Mouse (Mus musculus) heart, embryonic 14.5 days (tissue): ENCODE results near the gene Tob2. TPM values are rescaled to one million over a fixed set of nuclear protein-coding genes. Genes with fewer than 3 reads are reported as not detected.
A peak's percentile ranks its signal among the peaks of the same experiment; 100 is the strongest.

Experiments used
- ATAC-seq: fragments of 200-750 bp; cut with Nextera tagmentation; 2 replicates; pipeline ENCODE4 v1.8.0; 2017; ENCODE audit warnings: low read depth, moderate TSS enrichment; ENCODE audit not compliant: insufficient number of reproducible peaks, insufficient read depth, low FRiP score
- H3K27ac ChIP-seq, 2 experiments: fragments of 200-500 bp in 1 of 2; fragments of 300-500 bp in 1 of 2; sonication (generic) in 1 of 2; replicated peaks in 1 of 2; 2 replicates each; pipeline ENCODE4 v1.5.1; 2012 to 2014; ENCODE audit warnings: low read depth in 2 of 2, low read length in 2 of 2, control low read depth in 1 of 2, mild to moderate bottlenecking in 1 of 2, mixed read lengths in 1 of 2; ENCODE audit not compliant: control insufficient read depth in 1 of 2, insufficient read depth in 1 of 2
- H3K27me3 ChIP-seq: fragments of 300-500 bp; sonication (generic); 2 replicates; pipeline ENCODE4 v1.6.1; 2014; ENCODE audit warnings: mild to moderate bottlenecking, low read length, control low read depth; ENCODE audit not compliant: control insufficient read depth, insufficient read depth
- H3K36me3 ChIP-seq: fragments of 300-500 bp; sonication (generic); 2 replicates; pipeline ENCODE4 v1.6.1; 2014; ENCODE audit warnings: mild to moderate bottlenecking, control low read depth, low read length, mixed read lengths; ENCODE audit not compliant: control insufficient read depth, insufficient read depth
- H3K4me1 ChIP-seq, 2 experiments: fragments of 200-500 bp in 1 of 2; fragments of 300-500 bp in 1 of 2; sonication (generic) in 1 of 2; 2 replicates each; pipeline ENCODE4 v1.6.1; 2012 to 2014; ENCODE audit warnings: low read length in 2 of 2, control low read depth in 1 of 2, mixed read lengths in 1 of 2; ENCODE audit not compliant: control insufficient read depth in 2 of 2, insufficient read depth in 2 of 2
- H3K4me2 ChIP-seq: fragments of 300-500 bp; sonication (generic); 2 replicates; pipeline ENCODE4 v1.6.1; 2014; ENCODE audit warnings: mild to moderate bottlenecking, low read length
- H3K4me3 ChIP-seq, 2 experiments: fragments of 200-500 bp in 1 of 2; fragments of 300-500 bp in 1 of 2; sonication (generic) in 1 of 2; 2 replicates each; pipeline ENCODE4 v1.5.1; 2012 to 2014; ENCODE audit warnings: low read length in 2 of 2, mild to moderate bottlenecking in 2 of 2, control low read depth in 1 of 2, low read depth in 1 of 2, moderate library complexity in 1 of 2; ENCODE audit not compliant: control insufficient read depth in 1 of 2, insufficient read depth in 1 of 2
- H3K9ac ChIP-seq: fragments of 300-500 bp; sonication (generic); 2 replicates; pipeline ENCODE4 v1.6.1; 2014; ENCODE audit warnings: mild to moderate bottlenecking, low read length
- H3K9me3 ChIP-seq: fragments of 300-500 bp; sonication (generic); 2 replicates; pipeline ENCODE4 v1.6.1; 2016; ENCODE audit warnings: low read length, control low read depth; ENCODE audit not compliant: control insufficient read depth
- WGBS: fragments of 180-500 bp; shearing (Covaris S2); extraction: QIAGEN DNeasy Blood & Tissue Kit; methylation state at CpG from one replicate; pipeline ENCODE4 v1.1.7; 2014; 5-methylcytosine and 5-hydroxymethylcytosine counted together
- polyA plus RNA-seq: library from polyadenylated mRNA; unstranded; fragments of >200 nt; fragmentation: Nextera tagmentation; extraction: Ambion mirVana; gene quantifications from 2 replicates; pipeline ENCODE4 v1.2.1, GENCODE M21; 2014

Tob2 gene
- polyA plus RNA-seq: 10.3 and 12.4 TPM in 2 replicates

GRCm38 (mm10) chr15:81858517-81859329 lies at the start of gene Tob2:
Gene Tob2, minus strand, starts transcription at chr15:81858796.
- Histone ChIP-seq H3K36me3 (peaks cover 15% of the 10 kb centered on the region; the same call in 1 of the 2 replicates), H3K27ac (peak within 1 kb of the TSS; percentile 95 to 97), H3K4me3 (peak within 1 kb of the TSS; percentile 79 to 84), H3K27me3 (no peaks in the 10 kb centered on the region), H3K4me1 (peaks cover 6 to 15% of the 10 kb centered on the region in 2 experiments), H3K4me2 (peak within 1 kb of the TSS; percentile 94), H3K9me3 (no peaks in the 10 kb centered on the region), H3K9ac (peak within 1 kb of the TSS; percentile 95)
- under 1% methylated on average over 44 of the region's 44 CpGs for WGBS
- peak; percentile 24; the same call in 1 of the 2 replicates for ATAC-seq

DNA sequence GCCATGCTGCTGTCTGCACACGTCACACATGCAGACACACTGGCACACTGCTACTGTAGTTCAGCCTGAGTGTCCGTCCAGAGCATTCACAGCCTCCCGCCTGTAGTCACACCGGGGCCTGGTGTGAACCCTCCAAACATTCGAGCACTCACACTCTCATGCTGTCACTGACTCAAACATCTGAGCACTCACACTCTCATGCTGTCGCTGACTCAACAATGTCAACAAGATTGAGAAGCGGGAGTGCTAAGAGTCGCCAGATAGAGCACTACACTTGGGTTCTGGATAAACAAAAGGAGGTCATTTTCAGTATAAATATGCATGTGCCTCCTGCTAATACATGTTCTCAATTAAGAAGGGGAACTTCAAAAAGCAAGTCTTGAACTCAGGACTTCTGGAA lies 49.4 kb upstream of the Tob2 start:
- H3K4me1 ChIP-seq: no peaks in the 10 kb centered on the region
- ATAC-seq: no peak
- H3K27me3 ChIP-seq: no peaks in the 10 kb centered on the region
- WGBS: 87% methylated on average over 8 of the region's 8 CpGs
- H3K36me3 ChIP-seq: peaks cover 98% of the 10 kb centered on the region
- no peak overlapping the region for H3K4me3 ChIP-seq
- H3K9me3 ChIP-seq: no peaks in the 10 kb centered on the region
- no peak overlapping the region for H3K9ac ChIP-seq
- H3K27ac ChIP-seq: no peak overlapping the region
- no peak overlapping the region for H3K4me2 ChIP-seq

DNA sequence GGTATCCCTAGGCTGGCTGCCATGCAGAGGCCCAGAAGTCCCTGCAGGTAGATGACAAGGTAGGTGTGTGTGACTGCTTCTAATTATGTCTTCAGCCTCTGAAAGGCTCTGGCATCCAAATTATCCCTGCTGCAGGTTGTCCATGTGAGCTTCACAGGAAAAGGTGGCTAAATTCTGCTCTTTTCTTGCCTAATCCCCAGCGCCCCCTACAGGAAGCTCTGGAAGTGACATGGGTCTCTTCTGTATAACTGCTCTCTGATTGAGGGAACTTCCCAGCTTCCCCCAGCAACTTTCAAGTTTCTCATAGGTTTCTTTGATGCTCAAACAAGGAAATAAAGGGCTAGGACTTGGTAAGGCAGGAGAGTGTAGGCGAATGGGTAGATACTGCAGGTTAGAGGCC lies 46.3 kb upstream of the Tob2 start:
- ATAC-seq: no peak
- Histone ChIP-seq H3K9ac (no peak overlapping the region), H3K9me3 (no peaks in the 10 kb centered on the region), H3K4me2 (no peak overlapping the region), H3K36me3 (peaks cover 98% of the 10 kb centered on the region), H3K4me3 (no peak overlapping the region), H3K27me3 (no peaks in the 10 kb centered on the region), H3K27ac (no peak overlapping the region), H3K4me1 (no peaks in the 10 kb centered on the region)
- 35% methylated on average over 2 of the region's 2 CpGs for WGBS

- H3K36me3 ChIP-seq: peaks cover 98% of the 10 kb centered on the region
- no peak overlapping the region for H3K4me2 ChIP-seq
- H3K4me3 ChIP-seq: no peak overlapping the region
- peak overlapping the region; percentile 29 to 42; a peak in 3 of 4 replicates for H3K27ac ChIP-seq
- no peak overlapping the region for H3K9ac ChIP-seq
- H3K9me3 ChIP-seq: no peaks in the 10 kb centered on the region
- ATAC-seq: no peak
- peaks cover 4 to 11% of the 10 kb centered on the region in 2 experiments; a peak in 3 of 4 replicates for H3K4me1 ChIP-seq
- WGBS: 39% methylated on average over 2 of the region's 2 CpGs
- H3K27me3 ChIP-seq: no peaks in the 10 kb centered on the region
Observed at GRCm38 (mm10) chr15:81898751-81899150, 40.2 kb upstream of the Tob2 start.

- no peak overlapping the region for H3K9ac ChIP-seq
- no peak for ATAC-seq
- 92% methylated on average over 5 of the region's 5 CpGs for WGBS
- peaks cover 4 to 11% of the 10 kb centered on the region in 2 experiments; a peak in 3 of 4 replicates for H3K4me1 ChIP-seq
- no peaks in the 10 kb centered on the region for H3K9me3 ChIP-seq
- H3K4me3 ChIP-seq: no peak overlapping the region
- peaks cover 98% of the 10 kb centered on the region for H3K36me3 ChIP-seq
- no peak overlapping the region for H3K4me2 ChIP-seq
- H3K27ac ChIP-seq: 0 out of 4 replicates have a peak overlapping the region, but pooled peaks of 1 of the 2 experiments have one; percentile 42
- no peaks in the 10 kb centered on the region for H3K27me3 ChIP-seq
Observed at GRCm38 (mm10) chr15:81897607-81898285, 39.1 kb upstream of the Tob2 start.

- WGBS: 73% methylated on average over 2 of the region's 2 CpGs
- ATAC-seq: no peak
- Histone ChIP-seq H3K27me3 (no peaks in the 10 kb centered on the region), H3K9me3 (no peaks in the 10 kb centered on the region), H3K27ac (no peak overlapping the region), H3K9ac (no peak overlapping the region), H3K4me2 (no peak overlapping the region), H3K4me3 (no peak overlapping the region), H3K4me1 (peaks cover 4 to 11% of the 10 kb centered on the region in 2 experiments; a peak in 3 of 4 replicates), H3K36me3 (peaks cover 98% of the 10 kb centered on the region)
Observed at GRCm38 (mm10) chr15:81896407-81896806, 37.8 kb upstream of the Tob2 start.

- 62% methylated on average over 1 of the region's 1 CpGs for WGBS
- H3K27me3 ChIP-seq: no peaks in the 10 kb centered on the region
- no peak overlapping the region for H3K4me2 ChIP-seq
- H3K27ac ChIP-seq: no peak overlapping the region
- H3K4me3 ChIP-seq: no peak overlapping the region
- H3K9me3 ChIP-seq: no peaks in the 10 kb centered on the region
- ATAC-seq: no peak
- H3K36me3 ChIP-seq: peaks cover 98% of the 10 kb centered on the region
- H3K4me1 ChIP-seq: peaks cover 2 to 9% of the 10 kb centered on the region in 2 experiments; a peak in 3 of 4 replicates
- H3K9ac ChIP-seq: no peak overlapping the region
Observed at GRCm38 (mm10) chr15:81894002-81894401, 35.4 kb upstream of the Tob2 start.
